Mouse (Mus musculus) liver, postnatal 0 days (tissue): ENCODE data around the gene Slc25a26. TPM values are rescaled to one million over a fixed set of nuclear protein-coding genes. Genes with fewer than 3 reads are reported as not detected.

Experiments
- ATAC-seq: fragments of 200-750 bp; cut with Nextera tagmentation; 2 replicates; pipeline ENCODE4 v1.8.0; 2017; ENCODE audit warnings: mild to moderate bottlenecking, moderate library complexity
- DNase-seq: peaks from one replicate; pipeline ENCODE4 v3.0.0-alpha.2; 2016
- H3K27ac ChIP-seq: fragments of 300-500 bp; sonication (generic); 2 replicates; pipeline ENCODE4 v1.5.1; 2014; ENCODE audit warnings: antibody characterized with exemption, moderate library complexity, mild to moderate bottlenecking, low read depth
- H3K27me3 ChIP-seq: fragments of 300-500 bp; sonication (generic); 2 replicates; pipeline ENCODE4 v1.6.1; 2014; ENCODE audit warnings: low read length, control low read depth, mixed read lengths; ENCODE audit not compliant: insufficient read depth
- H3K36me3 ChIP-seq: fragments of 300-500 bp; sonication (generic); replicated peaks from 2 replicates; pipeline ENCODE4 v1.6.1; 2014; ENCODE audit warnings: mild to moderate bottlenecking, control low read depth, low read length, moderate library complexity, mixed read lengths; ENCODE audit not compliant: insufficient read depth
- H3K4me1 ChIP-seq: fragments of 300-500 bp; sonication (generic); 2 replicates; pipeline ENCODE4 v1.6.1; 2014; ENCODE audit warnings: antibody characterized with exemption, mild to moderate bottlenecking, control low read depth; ENCODE audit not compliant: insufficient read depth
- H3K4me2 ChIP-seq: fragments of 300-500 bp; sonication (generic); 2 replicates; pipeline ENCODE4 v1.6.1; 2014; ENCODE audit warnings: low read depth, mild to moderate bottlenecking, low read length, moderate library complexity, mixed read lengths
- H3K4me3 ChIP-seq: fragments of 300-500 bp; sonication (generic); 2 replicates; pipeline ENCODE4 v1.5.1; 2014; ENCODE audit warnings: low read depth, low read length
- H3K9ac ChIP-seq: fragments of 300-500 bp; sonication (generic); replicated peaks from 2 replicates; pipeline ENCODE4 v1.6.1; 2014; ENCODE audit warnings: mild to moderate bottlenecking, moderate library complexity
- H3K9me3 ChIP-seq: fragments of 300-500 bp; sonication (generic); 2 replicates; pipeline ENCODE4 v1.6.1; 2016; ENCODE audit warnings: mild to moderate bottlenecking, control low read depth, low read length, mixed read lengths
- CTCF ChIP-seq: sonication (generic); IDR thresholded peaks from 2 replicates; pipeline ENCODE4 v1.5.1; 2016; ENCODE audit warnings: antibody characterized with exemption, low read depth
- EP300 ChIP-seq: IDR thresholded peaks from 2 replicates; pipeline ENCODE4 v1.6.1; 2016; ENCODE audit warnings: antibody characterized with exemption, low read depth, mild to moderate bottlenecking
- WGBS: fragments of 180-500 bp; shearing (Covaris S2); extraction: QIAGEN DNeasy Blood & Tissue Kit; methylation state at CpG from one replicate; pipeline ENCODE4 v1.1.7; 2014; ENCODE audit not compliant: insufficient replicate concordance; 5-methylcytosine and 5-hydroxymethylcytosine counted together
- polyA plus RNA-seq: library from polyadenylated mRNA; unstranded; fragments of >200 nt; fragmentation: Nextera tagmentation; extraction: Ambion mirVana; gene quantifications from 2 replicates; pipeline ENCODE4 v1.2.1, GENCODE M21; 2015

The Slc25a26 gene
- polyA plus RNA-seq, 1 experiment from 2014 or later, result 3.0 TPM

- no peak overlapping the region for H3K9ac ChIP-seq
- no peak for TF ChIP-seq CTCF
- TF ChIP-seq EP300, result no peak
- H3K27me3 ChIP-seq, result no peaks in the 10 kb centered on the region
- ATAC-seq (no peak), DNase-seq (no peak)
- no peak overlapping the region for H3K4me3 ChIP-seq
- H3K4me2 ChIP-seq, result no peak overlapping the region
- no peaks in the 10 kb centered on the region for H3K4me1 ChIP-seq
- H3K36me3 ChIP-seq, result peaks cover 15% of the 10 kb centered on the region
- no peak overlapping the region for H3K27ac ChIP-seq
- 78% methylated on average over 4 of the region's 4 CpGs for WGBS
- no peaks in the 10 kb centered on the region for H3K9me3 ChIP-seq
Measured at GRCm38 (mm10) chr6:94615936-94616335, 115.8 kb downstream of the Slc25a26 start.

GRCm38 (mm10) chr6:94618671-94619070 is 118.5 kb downstream of the Slc25a26 start:
- H3K27me3 ChIP-seq, result no peaks in the 10 kb centered on the region
- no peaks in the 10 kb centered on the region for H3K4me1 ChIP-seq
- DNase-seq (no peak), ATAC-seq (no peak)
- no peak overlapping the region for H3K4me2 ChIP-seq
- H3K27ac ChIP-seq, result no peak overlapping the region
- no peak overlapping the region for H3K4me3 ChIP-seq
- H3K9ac ChIP-seq, result no peak overlapping the region
- WGBS, result 81% methylated on average over 5 of the region's 5 CpGs
- H3K36me3 ChIP-seq, result peaks cover 19% of the 10 kb centered on the region; the same call in 1 of the 2 replicates
- H3K9me3 ChIP-seq, result no peaks in the 10 kb centered on the region
- no peak for TF ChIP-seq CTCF
- TF ChIP-seq EP300, result no peak

GRCm38 (mm10) chr6:94620287-94620686 is 120.2 kb downstream of the Slc25a26 start:
- H3K36me3 ChIP-seq, result 0 out of 2 replicates have a peak, but pooled peaks cover 19% of the 10 kb centered on the region
- ATAC-seq (no peak), DNase-seq (no peak)
- H3K4me1 ChIP-seq, result no peaks in the 10 kb centered on the region
- no peaks in the 10 kb centered on the region for H3K27me3 ChIP-seq
- no peak overlapping the region for H3K9ac ChIP-seq
- WGBS, result 73% methylated on average over 6 of the region's 6 CpGs
- TF ChIP-seq CTCF, result no peak
- no peak for TF ChIP-seq EP300
- no peaks in the 10 kb centered on the region for H3K9me3 ChIP-seq
- no peak overlapping the region for H3K27ac ChIP-seq
- H3K4me2 ChIP-seq, result no peak overlapping the region
- no peak overlapping the region for H3K4me3 ChIP-seq

- TF ChIP-seq EP300, result no peak
- TF ChIP-seq CTCF, result no peak
- no peak for DNase-seq
- ATAC-seq, result no peak
- Histone ChIP-seq H3K9me3 (no peaks in the 10 kb centered on the region), H3K4me2 (no peak overlapping the region), H3K4me3 (no peak overlapping the region), H3K9ac (no peak overlapping the region), H3K36me3 (0 out of 2 replicates have a peak, but pooled peaks cover 14% of the 10 kb centered on the region), H3K27ac (no peak overlapping the region), H3K4me1 (no peaks in the 10 kb centered on the region), H3K27me3 (no peaks in the 10 kb centered on the region)
- 72% methylated on average over 9 of the region's 9 CpGs for WGBS
Measured at GRCm38 (mm10) chr6:94620801-94621301, 120.7 kb downstream of the Slc25a26 start.

GRCm38 (mm10) chr6:94622983-94623382 is 122.9 kb downstream of the Slc25a26 start:
- Histone ChIP-seq H3K27me3 (no peaks in the 10 kb centered on the region), H3K4me1 (no peaks in the 10 kb centered on the region), H3K36me3 (0 out of 2 replicates have a peak, but pooled peaks cover 14% of the 10 kb centered on the region), H3K4me3 (no peak overlapping the region), H3K4me2 (no peak overlapping the region), H3K9me3 (no peaks in the 10 kb centered on the region), H3K9ac (no peak overlapping the region), H3K27ac (no peak overlapping the region)
- 73% methylated on average over 4 of the region's 4 CpGs for WGBS
- TF ChIP-seq CTCF (peak; percentile 85), EP300 (no peak)
- peak; percentile 55 for DNase-seq
- ATAC-seq, result no peak

- no peak for ATAC-seq
- H3K4me2 ChIP-seq, result no peak overlapping the region
- WGBS, result 75% methylated on average over 5 of the region's 5 CpGs
Measured at GRCm38 (mm10) chr6:94624543-94624942, 124.4 kb downstream of the Slc25a26 start.

GRCm38 (mm10) chr6:94625896-94626295 is 125.8 kb downstream of the Slc25a26 start:
- DNase-seq (no peak), ATAC-seq (no peak)
- H3K27me3 ChIP-seq, result no peaks in the 10 kb centered on the region
- 0 out of 2 replicates have a peak, but pooled peaks cover 6% of the 10 kb centered on the region for H3K36me3 ChIP-seq
- no peaks in the 10 kb centered on the region for H3K9me3 ChIP-seq
- no peaks in the 10 kb centered on the region for H3K4me1 ChIP-seq
- no peak overlapping the region for H3K4me2 ChIP-seq
- TF ChIP-seq CTCF, result no peak
- no peak for TF ChIP-seq EP300
- WGBS, result 40% methylated on average over 5 of the region's 5 CpGs
- H3K27ac ChIP-seq, result no peak overlapping the region
- no peak overlapping the region for H3K9ac ChIP-seq
- H3K4me3 ChIP-seq, result no peak overlapping the region

More at GRCm38 (mm10) chr6:94624543-94624942, 124.4 kb downstream of the Slc25a26 start:
- no peaks in the 10 kb centered on the region for H3K27me3 ChIP-seq
- no peaks in the 10 kb centered on the region for H3K4me1 ChIP-seq
- TF ChIP-seq CTCF (no peak), EP300 (no peak)
- H3K36me3 ChIP-seq, result 0 out of 2 replicates have a peak, but pooled peaks cover 14% of the 10 kb centered on the region
- no peak overlapping the region for H3K27ac ChIP-seq
- H3K4me3 ChIP-seq, result no peak overlapping the region
- no peak overlapping the region for H3K9ac ChIP-seq
- H3K9me3 ChIP-seq, result no peaks in the 10 kb centered on the region
- no peak for DNase-seq
